Mouse (Mus musculus) MEL (cell line): Measurements from ENCODE around the gene Cep135. TPM values are rescaled to one million over a fixed set of nuclear protein-coding genes. Genes with fewer than 3 reads are reported as not detected.

Source experiments
- DNase-seq: peaks from one replicate; pipeline ENCODE4 v3.0.0; 2011; ENCODE audit warnings: low read depth, low spot score
- H3K27ac ChIP-seq: 2 replicates; pipeline ENCODE4 v1.5.1; 2012; ENCODE audit warnings: low read depth, mild to moderate bottlenecking, control low read depth, low read length, moderate library complexity; ENCODE audit not compliant: control insufficient read depth
- H3K27me3 ChIP-seq, 2 experiments: fragments of 150-350 bp in 1 of 2; sonication (generic) in 1 of 2; 2 replicates each; pipeline ENCODE4 v1.6.1; 2012; ENCODE audit warnings: low read length in 2 of 2, mild to moderate bottlenecking in 2 of 2, improper control_type of control experiment in 1 of 2, moderate library complexity in 1 of 2; ENCODE audit not compliant: insufficient read depth in 2 of 2, control insufficient read depth in 1 of 2
- H3K36me3 ChIP-seq, 2 experiments: 2 replicates each; pipeline ENCODE4 v1.6.1; 2012 to 2014; ENCODE audit warnings: low read length in 2 of 2, improper control_type of control experiment in 1 of 2, inconsistent platforms in 1 of 2, mild to moderate bottlenecking in 1 of 2; ENCODE audit not compliant: insufficient read depth in 2 of 2, control insufficient read depth in 1 of 2
- H3K4me1 ChIP-seq, 2 experiments: fragments of 150-350 bp in 1 of 2; sonication (generic) in 1 of 2; 2 replicates each; pipeline ENCODE4 v1.6.1; 2012; ENCODE audit warnings: low read length in 2 of 2, improper control_type of control experiment in 1 of 2, mild to moderate bottlenecking in 1 of 2; ENCODE audit not compliant: insufficient read depth in 2 of 2, control insufficient read depth in 1 of 2
- H3K4me3 ChIP-seq, 2 experiments: fragments of 150-350 bp in 1 of 2; sonication (generic) in 1 of 2; 2 replicates each; pipeline ENCODE4 v1.5.1; 2012; ENCODE audit warnings: low read depth in 2 of 2, low read length in 2 of 2, mild to moderate bottlenecking in 2 of 2, moderate library complexity in 2 of 2, control low read depth in 1 of 2, improper control_type of control experiment in 1 of 2; ENCODE audit not compliant: control insufficient read depth in 1 of 2, insufficient read depth in 1 of 2
- H3K79me2 ChIP-seq: 2 replicates; pipeline ENCODE4 v1.6.1; 2012; ENCODE audit warnings: mild to moderate bottlenecking, low read length, moderate library complexity; ENCODE audit not compliant: control insufficient read depth, poor library complexity, insufficient read depth
- H3K9ac ChIP-seq: 2 replicates; pipeline ENCODE4 v1.6.1; 2012; ENCODE audit warnings: low read depth, mild to moderate bottlenecking, control low read depth, low read length, moderate library complexity; ENCODE audit not compliant: control insufficient read depth, poor library complexity, severe bottlenecking
- H3K9me3 ChIP-seq: fragments of 150-350 bp; sonication (generic); replicated peaks from 2 replicates; pipeline ENCODE4 v1.6.1; 2012; ENCODE audit warnings: mild to moderate bottlenecking, low read length, improper control_type of control experiment, moderate library complexity; ENCODE audit not compliant: insufficient read depth
- CHD1 ChIP-seq: IDR thresholded peaks from 2 replicates; pipeline ENCODE4 v1.6.1; 2012; ENCODE audit warnings: low read depth, mild to moderate bottlenecking, inconsistent platforms, low read length, improper control_type of control experiment
- E2F4 ChIP-seq: IDR thresholded peaks from 2 replicates; pipeline ENCODE4 v1.6.1; 2011; ENCODE audit warnings: low read depth, low read length, improper control_type of control experiment, borderline replicate concordance
- ELF1 ChIP-seq: IDR thresholded peaks from 2 replicates; pipeline ENCODE4 v1.6.1; 2014; ENCODE audit warnings: low read depth, mild to moderate bottlenecking, inconsistent platforms, low read length, improper control_type of control experiment, moderate library complexity
- EP300 ChIP-seq, 2 experiments: IDR thresholded peaks; 2 replicates each; pipeline ENCODE4 v1.6.1; 2011; ENCODE audit warnings: improper control_type of control experiment in 2 of 2, low read length in 2 of 2, low read depth in 1 of 2, mild to moderate bottlenecking in 1 of 2
- GABPA ChIP-seq: IDR thresholded peaks from 2 replicates; pipeline ENCODE4 v1.6.1; 2012; ENCODE audit warnings: low read depth, mild to moderate bottlenecking, inconsistent platforms, low read length, improper control_type of control experiment, moderate library complexity
- GATA1 ChIP-seq: IDR thresholded peaks from 2 replicates; pipeline ENCODE4 v1.6.1; 2011; ENCODE audit warnings: low read depth, low read length, improper control_type of control experiment
- KAT2A ChIP-seq: conservative IDR thresholded peaks from 2 replicates; pipeline ENCODE4 v1.6.1; 2012; ENCODE audit warnings: low read depth, low read length, improper control_type of control experiment, inconsistent platforms
- MAFK ChIP-seq: IDR thresholded peaks from 2 replicates; pipeline ENCODE4 v1.6.1; 2011; ENCODE audit warnings: low read depth, mild to moderate bottlenecking, low read length, improper control_type of control experiment, borderline replicate concordance
- MAZ ChIP-seq: IDR thresholded peaks from 2 replicates; pipeline ENCODE4 v1.6.1; 2012; ENCODE audit warnings: low read depth, mild to moderate bottlenecking, inconsistent platforms, low read length, improper control_type of control experiment
- POLR2A ChIP-seq, 2 experiments: IDR thresholded peaks; 2 replicates each; pipeline ENCODE4 v1.6.1; 2011 to 2012; ENCODE audit warnings: low read length in 2 of 2, mild to moderate bottlenecking in 2 of 2, control low read depth in 1 of 2, improper control_type of control experiment in 1 of 2, low read depth in 1 of 2, moderate library complexity in 1 of 2; ENCODE audit not compliant: control insufficient read depth in 1 of 2, insufficient read depth in 1 of 2, poor library complexity in 1 of 2
- RAD21 ChIP-seq: IDR thresholded peaks from 2 replicates; pipeline ENCODE4 v1.6.1; 2011; ENCODE audit warnings: mild to moderate bottlenecking, low read depth, low read length, improper control_type of control experiment
- TAL1 ChIP-seq: IDR thresholded peaks from 2 replicates; pipeline ENCODE4 v1.6.1; 2012; ENCODE audit warnings: mild to moderate bottlenecking, inconsistent platforms, low read length, moderate library complexity, mixed read lengths
- TBP ChIP-seq: IDR thresholded peaks from 2 replicates; pipeline ENCODE4 v1.8.0; 2011; ENCODE audit warnings: low read depth, low read length, improper control_type of control experiment
- TCF12 ChIP-seq: IDR thresholded peaks from 2 replicates; pipeline ENCODE4 v1.6.1; 2014; ENCODE audit warnings: low read depth, mild to moderate bottlenecking, inconsistent platforms, low read length, improper control_type of control experiment, moderate library complexity
- UBTF ChIP-seq: IDR thresholded peaks from 2 replicates; pipeline ENCODE4 v1.6.1; 2012; ENCODE audit warnings: low read depth, mild to moderate bottlenecking, inconsistent platforms, low read length, improper control_type of control experiment, moderate library complexity, borderline replicate concordance; ENCODE audit not compliant: insufficient read depth
- USF1 ChIP-seq: IDR thresholded peaks from 2 replicates; pipeline ENCODE4 v1.6.1; 2014; ENCODE audit warnings: low read depth, mild to moderate bottlenecking, inconsistent platforms, low read length, improper control_type of control experiment, moderate library complexity
- USF2 ChIP-seq, 2 experiments: IDR thresholded peaks; 2 replicates each; pipeline ENCODE4 v1.6.1; 2011 to 2012; ENCODE audit warnings: improper control_type of control experiment in 2 of 2, low read length in 2 of 2, borderline replicate concordance in 1 of 2, inconsistent platforms in 1 of 2, low read depth in 1 of 2, mild to moderate bottlenecking in 1 of 2; ENCODE audit not compliant: insufficient read depth in 1 of 2
- ZMIZ1 ChIP-seq: IDR thresholded peaks from 2 replicates; pipeline ENCODE4 v1.6.1; 2012; ENCODE audit warnings: low read depth, mild to moderate bottlenecking, inconsistent platforms, low read length, improper control_type of control experiment, moderate library complexity
- ZNF384 ChIP-seq: IDR thresholded peaks from 2 replicates; pipeline ENCODE4 v1.6.1; 2012; ENCODE audit warnings: low read depth, mild to moderate bottlenecking, inconsistent platforms, low read length, improper control_type of control experiment
- polyA plus RNA-seq, 2 experiments: library from polyadenylated mRNA; stranded (reverse) in 1 of 2; unstranded in 1 of 2; fragments of >175 nt in 1 of 2; fragments of >200 nt in 1 of 2; gene quantifications; 2 replicates each; pipeline versions ENCODE4 v1.2.1 to v1.2.4; 2012; ENCODE audit warnings: low replicate concordance in 2 of 2, low read depth in 1 of 2; ENCODE audit not compliant: insufficient read length in 2 of 2, insufficient read depth in 1 of 2, missing spikeins in 1 of 2
- total RNA-seq: library from RNA; depleted of rRNA; stranded (reverse); fragments of 300-350 nt; gene quantifications from 2 replicates; pipeline ENCODE4 v1.2.3, GENCODE M21; 2012

Gene Cep135
- total and polyA plus RNA-seq, 3 experiments = 9.2 to 9.3 TPM; not detected in 1

- no peak overlapping the region for H3K4me3 ChIP-seq
- no peaks in the 10 kb centered on the region for H3K9me3 ChIP-seq
- H3K79me2 ChIP-seq = no peaks in the 10 kb centered on the region
- H3K4me1 ChIP-seq = peaks cover 4 to 8% of the 10 kb centered on the region in 2 experiments
- no peak overlapping the region for H3K27ac ChIP-seq
- H3K9ac ChIP-seq = no peak overlapping the region
- TF ChIP-seq USF2 (IDR thresholded peaks at IDR 0.05; ENCODE audit: borderline replicate concordance in 1 of 2, insufficient read depth in 1 of 2, low read depth in 1 of 2, low read length in 2 of 2) (no peak), TBP (no peak), ZMIZ1 (no peak), RAD21 (no peak), GABPA (no peak), ZNF384 (no peak)
- no peaks in the 10 kb centered on the region for H3K27me3 ChIP-seq
- H3K36me3 ChIP-seq = peaks cover 0 to 13% of the 10 kb centered on the region in 2 experiments; a peak in 2 of 4 replicates
- no peak for DNase-seq
Measured at GRCm38 (mm10) chr5:76666026-76666756, 77.7 kb downstream of the Cep135 start.

DNA sequence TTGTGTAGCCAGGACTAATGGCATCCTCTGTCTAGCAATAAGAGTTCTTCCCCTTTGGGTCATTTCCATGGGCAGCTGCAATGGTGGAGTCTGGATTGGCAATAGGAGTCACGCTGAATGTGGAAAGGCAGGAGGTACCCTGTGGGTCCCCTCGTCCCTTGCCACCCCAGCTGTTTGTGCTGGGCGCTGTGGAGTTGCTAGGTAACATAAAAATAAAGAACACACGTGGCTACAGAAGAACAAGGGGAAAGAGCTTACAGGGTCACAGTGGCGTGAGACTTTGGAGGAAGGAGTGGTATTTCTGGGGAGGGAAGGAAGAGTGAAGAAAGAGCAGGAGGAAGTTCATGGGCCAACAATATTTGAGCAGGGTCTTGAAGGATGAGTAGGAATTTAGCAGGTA lies 79.6 kb downstream of the Cep135 start:
- H3K79me2 ChIP-seq = no peaks in the 10 kb centered on the region
- DNase-seq = no peak
- H3K9me3 ChIP-seq = no peaks in the 10 kb centered on the region
- H3K27ac ChIP-seq = no peak overlapping the region
- H3K4me3 ChIP-seq = no peak overlapping the region
- H3K36me3 ChIP-seq = peaks cover 0 to 6% of the 10 kb centered on the region in 2 experiments; a peak in 2 of 4 replicates
- H3K4me1 ChIP-seq = peaks cover 0 to 5% of the 10 kb centered on the region in 2 experiments; a peak in 2 of 4 replicates
- H3K9ac ChIP-seq = no peak overlapping the region
- no peaks in the 10 kb centered on the region for H3K27me3 ChIP-seq
- TF ChIP-seq KAT2A (no peak), UBTF (no peak), EP300 (IDR thresholded peaks at IDR 0.05; ENCODE audit: low read depth in 1 of 2, low read length in 2 of 2) (no peak), GATA1 (no peak), GABPA (no peak), TCF12 (no peak), TAL1 (no peak), USF1 (no peak), MAFK (no peak), MAZ (no peak), ELF1 (no peak), POLR2A (IDR thresholded peaks at IDR 0.05; ENCODE audit: control insufficient read depth in 1 of 2, insufficient read depth in 1 of 2, low read depth in 1 of 2, low read length in 2 of 2, poor library complexity in 1 of 2) (no peak), E2F4 (no peak), CHD1 (no peak), TBP (no peak)
- TF ChIP-seq, all 39 proteins: peak for 0
